Mouse (Mus musculus) liver, postnatal 0 days (tissue): Measurements from ENCODE around the gene Tulp2. TPM values are rescaled to one million over a fixed set of nuclear protein-coding genes. Genes with fewer than 3 reads are reported as not detected.
"Not testable (repeated sequence)": the region's sequence is repeated elsewhere in the genome, so short reads cannot be mapped to it uniquely, and the experiment has no call there.

Experiments
- ATAC-seq: fragments of 200-750 bp; cut with Nextera tagmentation; 2 replicates; pipeline ENCODE4 v1.8.0; 2017; ENCODE audit warnings: mild to moderate bottlenecking, moderate library complexity
- DNase-seq: peaks from one replicate; pipeline ENCODE4 v3.0.0-alpha.2; 2016
- H3K27ac ChIP-seq: fragments of 300-500 bp; sonication (generic); 2 replicates; pipeline ENCODE4 v1.5.1; 2014; ENCODE audit warnings: antibody characterized with exemption, moderate library complexity, mild to moderate bottlenecking, low read depth
- H3K27me3 ChIP-seq: fragments of 300-500 bp; sonication (generic); 2 replicates; pipeline ENCODE4 v1.6.1; 2014; ENCODE audit warnings: low read length, control low read depth, mixed read lengths; ENCODE audit not compliant: insufficient read depth
- H3K36me3 ChIP-seq: fragments of 300-500 bp; sonication (generic); replicated peaks from 2 replicates; pipeline ENCODE4 v1.6.1; 2014; ENCODE audit warnings: mild to moderate bottlenecking, control low read depth, low read length, moderate library complexity, mixed read lengths; ENCODE audit not compliant: insufficient read depth
- H3K4me1 ChIP-seq: fragments of 300-500 bp; sonication (generic); 2 replicates; pipeline ENCODE4 v1.6.1; 2014; ENCODE audit warnings: antibody characterized with exemption, mild to moderate bottlenecking, control low read depth; ENCODE audit not compliant: insufficient read depth
- H3K4me2 ChIP-seq: fragments of 300-500 bp; sonication (generic); 2 replicates; pipeline ENCODE4 v1.6.1; 2014; ENCODE audit warnings: low read depth, mild to moderate bottlenecking, low read length, moderate library complexity, mixed read lengths
- H3K4me3 ChIP-seq: fragments of 300-500 bp; sonication (generic); 2 replicates; pipeline ENCODE4 v1.5.1; 2014; ENCODE audit warnings: low read depth, low read length
- H3K9ac ChIP-seq: fragments of 300-500 bp; sonication (generic); replicated peaks from 2 replicates; pipeline ENCODE4 v1.6.1; 2014; ENCODE audit warnings: mild to moderate bottlenecking, moderate library complexity
- H3K9me3 ChIP-seq: fragments of 300-500 bp; sonication (generic); 2 replicates; pipeline ENCODE4 v1.6.1; 2016; ENCODE audit warnings: mild to moderate bottlenecking, control low read depth, low read length, mixed read lengths
- CTCF ChIP-seq: sonication (generic); IDR thresholded peaks from 2 replicates; pipeline ENCODE4 v1.5.1; 2016; ENCODE audit warnings: antibody characterized with exemption, low read depth
- EP300 ChIP-seq: IDR thresholded peaks from 2 replicates; pipeline ENCODE4 v1.6.1; 2016; ENCODE audit warnings: antibody characterized with exemption, low read depth, mild to moderate bottlenecking
- WGBS: fragments of 180-500 bp; shearing (Covaris S2); extraction: QIAGEN DNeasy Blood & Tissue Kit; methylation state at CpG from one replicate; pipeline ENCODE4 v1.1.7; 2014; ENCODE audit not compliant: insufficient replicate concordance; 5-methylcytosine and 5-hydroxymethylcytosine counted together
- polyA plus RNA-seq: library from polyadenylated mRNA; unstranded; fragments of >200 nt; fragmentation: Nextera tagmentation; extraction: Ambion mirVana; gene quantifications from 2 replicates; pipeline ENCODE4 v1.2.1, GENCODE M21; 2015

Tulp2 gene
- polyA plus RNA-seq, 1 experiment from 2014 or later = 0.22 TPM

GRCm38 (mm10) chr7:45515436-45515835 is 33.8 kb downstream of the Tulp2 start:
- H3K27ac ChIP-seq = no peak overlapping the region
- peak; percentile 64 for ATAC-seq
- no peaks in the 10 kb centered on the region for H3K27me3 ChIP-seq
- peak; percentile 59 for DNase-seq
- H3K4me2 ChIP-seq = peak overlapping the region; percentile 33
- H3K4me1 ChIP-seq = peaks cover 15% of the 10 kb centered on the region
- no peak overlapping the region for H3K4me3 ChIP-seq
- H3K36me3 ChIP-seq = no peaks in the 10 kb centered on the region
- no peaks in the 10 kb centered on the region for H3K9me3 ChIP-seq
- no peak for TF ChIP-seq CTCF
- TF ChIP-seq EP300 = no peak
- WGBS = 29% methylated on average over 16 of the region's 16 CpGs
- no peak overlapping the region for H3K9ac ChIP-seq

DNA sequence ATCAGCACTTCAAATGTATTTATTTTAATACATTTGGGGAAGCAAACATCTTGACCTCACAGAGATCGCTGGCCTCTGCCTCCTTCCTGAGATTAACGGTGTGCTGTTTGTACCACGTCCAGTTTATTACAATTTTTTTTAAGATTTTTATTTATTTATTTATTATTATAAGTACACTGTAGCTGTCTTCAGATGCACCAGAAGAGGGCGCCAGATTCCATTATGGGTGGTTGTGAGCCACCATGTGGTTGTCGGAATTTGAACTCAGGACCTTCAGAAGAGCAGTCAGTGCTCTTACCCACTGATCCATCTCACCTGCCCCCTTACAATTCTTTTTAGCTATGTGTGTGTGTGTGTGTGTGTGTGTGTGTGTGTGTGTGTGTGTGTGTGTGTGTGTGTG is 35.2 kb downstream of the Tulp2 start:
- H3K36me3 ChIP-seq, ATAC-seq, H3K27me3 ChIP-seq, H3K9me3 ChIP-seq, H3K4me3 ChIP-seq, H3K4me2 ChIP-seq, H3K27ac ChIP-seq, H3K9ac ChIP-seq, DNase-seq: not testable (repeated sequence)
- H3K4me1 ChIP-seq = peaks cover 22% of the 10 kb centered on the region
- TF ChIP-seq CTCF = peak; percentile 51
- 53% methylated on average over 5 of the region's 5 CpGs for WGBS

GRCm38 (mm10) chr7:45518618-45519017 is 36.9 kb downstream of the Tulp2 start:
- WGBS = 88% methylated on average over 16 of the region's 16 CpGs
- TF ChIP-seq EP300 (no peak), CTCF (no peak)
- Histone ChIP-seq H3K36me3 (peaks cover 15% of the 10 kb centered on the region), H3K4me3 (no peak overlapping the region), H3K9ac (no peak overlapping the region), H3K4me1 (peaks cover 31% of the 10 kb centered on the region), H3K27me3 (no peaks in the 10 kb centered on the region), H3K4me2 (no peak overlapping the region), H3K9me3 (no peaks in the 10 kb centered on the region), H3K27ac (no peak overlapping the region)
- ATAC-seq (no peak), DNase-seq (no peak)

- Histone ChIP-seq H3K4me2 (no peak overlapping the region), H3K27me3 (no peaks in the 10 kb centered on the region), H3K36me3 (peaks cover 21% of the 10 kb centered on the region), H3K4me3 (no peak overlapping the region), H3K9me3 (no peaks in the 10 kb centered on the region), H3K27ac (no peak overlapping the region), H3K9ac (no peak overlapping the region), H3K4me1 (peaks cover 34% of the 10 kb centered on the region)
- no peak for ATAC-seq
- no peak for TF ChIP-seq CTCF
- no peak for TF ChIP-seq EP300
- 60% methylated on average over 8 of the region's 8 CpGs for WGBS
- DNase-seq = no peak
These were observed 37.9 kb downstream of the Tulp2 start for GRCm38 (mm10) chr7:45519345-45520120.

DNA sequence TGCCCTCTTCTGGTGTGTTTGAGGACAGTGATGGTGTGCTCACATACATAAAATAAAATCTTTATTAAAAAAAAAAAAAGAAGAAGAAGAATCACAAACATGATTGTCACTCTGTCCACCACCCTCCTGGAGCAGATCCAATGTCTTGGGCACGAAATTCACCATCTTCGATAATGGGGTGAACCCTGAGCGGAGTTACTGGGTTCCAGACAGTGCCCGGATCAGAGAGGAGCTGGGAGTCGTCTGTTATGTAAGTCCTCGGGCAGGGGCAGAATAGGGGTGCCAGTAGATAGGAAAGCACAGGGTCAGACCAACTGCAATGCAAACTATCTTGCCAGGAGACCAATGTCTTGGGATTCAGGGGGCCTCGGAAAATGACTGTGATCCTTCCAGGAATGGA is 38.9 kb downstream of the Tulp2 start:
- ATAC-seq = no peak
- H3K4me2 ChIP-seq = no peak overlapping the region
- H3K4me1 ChIP-seq = peaks cover 31% of the 10 kb centered on the region

GRCm38 (mm10) chr7:45521728-45522184 is 40.1 kb downstream of the Tulp2 start:
- Histone ChIP-seq H3K27ac (peak overlapping the region; percentile 76), H3K4me3 (peak overlapping the region; percentile 86), H3K9ac (peak overlapping the region; percentile 66), H3K36me3 (peaks cover 23% of the 10 kb centered on the region), H3K27me3 (no peaks in the 10 kb centered on the region), H3K4me2 (peak overlapping the region; percentile 82), H3K9me3 (no peaks in the 10 kb centered on the region), H3K4me1 (peaks cover 27% of the 10 kb centered on the region)
- peak; percentile 84 for DNase-seq
- under 1% methylated on average over 28 of the region's 28 CpGs for WGBS
- TF ChIP-seq EP300 (no peak; the same call in 1 of the 2 replicates), CTCF (peak; percentile 44)
- no peak for ATAC-seq

More for the DNA sequence above, 38.9 kb downstream of the Tulp2 start:
- Histone ChIP-seq H3K9ac (no peak overlapping the region), H3K4me3 (no peak overlapping the region), H3K27ac (no peak overlapping the region), H3K27me3 (no peaks in the 10 kb centered on the region), H3K9me3 (no peaks in the 10 kb centered on the region), H3K36me3 (peaks cover 23% of the 10 kb centered on the region)
- no peak for DNase-seq
- 87% methylated on average over 7 of the region's 7 CpGs for WGBS
- TF ChIP-seq EP300 (no peak), CTCF (0 out of 2 replicates have a peak, but pooled peaks have one; percentile 1)
